Mouse (Mus musculus): ENCODE results near the gene Olfr133.

The Olfr133 gene

DNA sequence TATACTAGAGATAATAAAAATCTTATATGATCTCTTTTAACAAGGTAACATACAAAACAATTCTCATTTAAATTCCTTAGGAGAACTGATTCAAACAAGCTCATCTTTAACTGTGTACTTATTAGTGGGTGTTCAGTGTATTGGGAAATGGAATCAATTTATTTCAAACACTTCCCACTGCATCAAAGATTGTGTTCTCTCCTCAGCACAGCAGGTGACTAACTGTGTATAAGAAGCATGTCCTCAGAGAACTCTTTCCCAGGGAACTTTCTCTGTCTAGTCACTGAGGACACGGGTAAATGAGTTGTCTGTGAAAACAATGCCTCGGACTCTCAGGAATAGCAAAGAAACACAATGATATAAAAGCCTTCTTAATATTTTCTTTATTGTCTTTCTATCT lies at the start of gene Olfr133:
Gene Olfr133 (plus strand): TSS at position 301 of the 400 bp plus-strand sequence.
- WGBS = 54% methylated on average over 2 of the region's 2 CpGs

DNA sequence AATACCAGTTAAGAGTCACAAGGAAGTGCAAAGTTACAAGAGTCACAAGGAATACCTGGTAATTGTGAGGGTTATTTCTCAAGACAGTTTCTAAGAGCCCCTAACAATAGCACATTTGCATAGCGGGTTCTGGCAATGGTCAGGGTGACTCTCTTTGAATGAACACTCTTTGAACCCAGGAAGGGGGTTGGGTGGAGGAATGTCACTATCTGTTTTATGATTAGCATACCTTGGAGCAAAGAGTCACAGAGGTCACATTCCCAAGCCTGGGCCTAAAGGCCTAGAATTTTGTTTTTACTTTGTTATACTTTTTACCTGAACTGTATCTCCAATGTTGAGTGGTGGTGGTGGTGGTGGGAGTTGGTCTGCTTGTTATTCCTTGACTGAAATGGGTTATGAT lies 20.9 kb upstream of the Olfr133 start:
- 71% methylated on average over 1 of the region's 1 CpGs for WGBS

DNA sequence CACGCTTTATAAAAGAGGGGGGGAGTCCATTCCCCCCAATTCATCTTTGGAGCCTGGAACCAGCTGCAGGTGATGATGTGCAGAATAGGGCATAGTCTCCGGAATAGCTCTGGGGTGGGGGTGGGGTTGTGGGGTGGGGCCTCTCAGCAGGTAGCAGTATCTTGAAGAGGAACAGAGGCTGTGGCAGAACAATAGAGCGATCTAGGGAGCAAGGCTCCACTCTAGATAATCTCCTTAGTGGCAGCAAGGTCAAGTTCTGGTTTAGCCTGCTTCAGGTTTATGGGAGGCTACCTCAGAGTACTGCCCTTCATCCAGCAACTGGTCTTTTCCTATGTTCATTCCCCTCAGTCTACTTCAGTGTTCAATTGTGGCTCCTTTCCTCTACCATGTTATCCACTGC lies 19.7 kb upstream of the Olfr133 start:
- 66% methylated on average over 3 of the region's 3 CpGs for WGBS

DNA sequence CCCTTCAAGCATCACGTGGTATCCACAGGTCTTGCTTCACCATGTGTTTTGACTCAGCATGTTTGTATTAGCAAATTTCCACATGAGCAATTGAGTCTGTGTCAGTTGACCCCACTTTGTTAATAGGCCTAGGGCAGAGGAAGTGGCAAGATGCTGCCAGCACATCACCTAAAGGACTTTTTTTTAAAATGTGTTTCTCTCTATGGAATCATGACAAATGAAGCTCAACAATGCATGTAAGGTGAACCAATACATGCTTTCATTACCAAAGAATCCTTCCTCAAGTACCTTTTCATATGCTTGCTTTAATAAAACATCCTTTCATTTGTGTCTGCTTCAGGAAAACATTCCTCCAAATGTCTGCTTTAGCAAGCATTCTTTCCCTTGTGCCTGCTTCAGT lies 10.7 kb upstream of the Olfr133 start, which contains the start of gene Olfr132:
Gene Olfr132 (minus strand): TSS at position 101 of the 400 bp plus-strand sequence.
- WGBS = 78% methylated on average over 1 of the region's 1 CpGs

DNA sequence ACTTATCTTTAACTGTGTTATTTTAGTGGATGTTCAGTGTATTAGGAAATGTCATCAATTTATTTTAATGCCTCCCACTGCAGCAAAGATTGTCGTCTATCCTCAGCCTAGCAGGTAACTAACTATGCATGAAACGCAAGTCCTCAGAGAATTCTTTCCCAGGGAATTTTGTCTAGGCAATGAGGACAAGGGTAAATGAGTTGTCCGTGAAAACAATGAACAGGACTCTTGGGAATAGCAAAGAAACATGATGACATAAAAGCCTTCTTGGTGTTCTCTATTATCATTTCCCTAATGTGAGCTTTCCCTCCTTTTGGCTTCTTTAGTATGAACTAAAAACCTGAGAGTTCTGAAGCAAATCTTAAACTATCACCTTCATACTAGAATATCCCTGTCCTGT lies 26.0 kb downstream of the Olfr133 start, which contains the start of gene Olfr134:
Gene Olfr134 (plus strand): TSS at position 301 of the 400 bp plus-strand sequence.
- WGBS = 76% methylated on average over 3 of the region's 3 CpGs
